Mouse (Mus musculus): ENCODE data around the gene Tmem178b.

DNA sequence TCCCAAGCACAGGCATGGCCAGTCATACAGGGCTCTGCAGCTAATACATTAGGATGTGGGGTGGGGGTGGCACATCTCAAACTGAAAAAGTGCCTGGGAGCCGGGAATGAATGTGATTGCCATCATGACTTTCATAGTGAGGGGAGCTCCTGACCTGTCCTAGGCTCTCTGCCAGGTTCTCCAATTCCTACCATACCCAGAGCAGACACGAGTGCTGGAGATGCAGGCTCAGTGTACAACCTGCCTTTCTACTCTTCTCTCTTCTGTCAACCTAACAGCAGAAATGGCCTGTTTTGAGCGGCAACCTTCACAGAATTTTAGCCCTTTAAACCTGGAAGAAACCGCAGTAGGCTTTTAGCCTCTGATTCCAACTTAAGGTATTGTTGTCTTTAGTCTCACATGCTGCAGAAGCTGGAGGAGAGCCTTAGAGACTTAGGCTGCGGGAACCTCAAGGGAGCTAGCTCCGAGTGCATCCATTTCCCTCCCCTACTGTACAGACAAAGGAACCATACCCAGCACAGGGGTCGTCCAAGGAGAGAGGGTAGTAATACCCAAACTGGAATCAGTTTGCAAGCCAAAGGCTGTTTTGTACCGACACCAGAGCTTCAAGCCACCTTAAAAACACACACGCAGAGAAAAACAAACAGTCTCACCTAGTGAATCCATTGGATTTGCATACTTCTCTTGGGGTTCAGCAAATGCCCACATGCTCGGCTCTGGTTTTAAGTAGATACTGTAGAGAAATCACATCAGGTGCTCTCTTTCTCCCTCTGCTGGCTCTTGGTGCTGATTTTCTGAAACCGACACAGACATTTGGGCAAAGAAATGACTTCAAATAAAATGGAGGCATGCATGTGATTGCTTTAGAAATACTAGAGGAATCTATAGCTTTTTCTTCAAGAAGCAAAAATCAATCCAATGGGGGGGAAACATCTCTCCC is 176.2 kb downstream of the Tmem178b start:
- no peak for TF ChIP-seq CTCF (IDR thresholded peaks at IDR 0.05; ENCODE audit: insufficient read depth, low read length)
- TF ChIP-seq POLR2A (IDR thresholded peaks at IDR 0.05; ENCODE audit: borderline replicate concordance, extremely low read depth, low read depth, low read length): no peak
